Mouse (Mus musculus) small intestine, adult 2 months (tissue): ENCODE data around the gene Zdhhc4. TPM values are rescaled to one million over a fixed set of nuclear protein-coding genes. Genes with fewer than 3 reads are reported as not detected.

Experiments used
- H3K27ac ChIP-seq: fragments of 200-500 bp; 2 replicates; pipeline ENCODE4 v1.5.1; 2012; ENCODE audit warnings: low read depth, low read length, control low read depth, inconsistent platforms; ENCODE audit not compliant: insufficient read depth
- H3K27me3 ChIP-seq: fragments of 200-500 bp; 2 replicates; pipeline ENCODE4 v1.6.1; 2012; ENCODE audit warnings: mild to moderate bottlenecking, moderate library complexity, low read length, inconsistent platforms; ENCODE audit not compliant: control insufficient read depth, insufficient read depth
- H3K36me3 ChIP-seq: fragments of 200-500 bp; 2 replicates; pipeline ENCODE4 v1.6.1; 2012; ENCODE audit warnings: mild to moderate bottlenecking, low read length, control low read depth, inconsistent platforms; ENCODE audit not compliant: control insufficient read depth, insufficient read depth
- H3K4me1 ChIP-seq: fragments of 200-500 bp; 2 replicates; pipeline ENCODE4 v1.6.1; 2012; ENCODE audit warnings: low read length, inconsistent platforms, mixed read lengths; ENCODE audit not compliant: control insufficient read depth, insufficient read depth, insufficient read length
- H3K4me3 ChIP-seq: fragments of 200-500 bp; 2 replicates; pipeline ENCODE4 v1.5.1; 2012; ENCODE audit warnings: low read depth, mild to moderate bottlenecking, control low read depth, inconsistent platforms, low read length, moderate library complexity
- CTCF ChIP-seq: fragments of 200-500 bp; IDR thresholded peaks from 2 replicates; pipeline ENCODE4 v1.5.1; 2012; ENCODE audit warnings: low read depth, mild to moderate bottlenecking, control low read depth, inconsistent platforms, low read length, moderate library complexity, mixed read lengths; ENCODE audit not compliant: insufficient replicate concordance, insufficient read length; ENCODE audit errors: extremely low read depth
- POLR2A ChIP-seq: fragments of 200-500 bp; IDR thresholded peaks from 2 replicates; pipeline ENCODE4 v1.6.1; 2012; ENCODE audit warnings: low read depth, mild to moderate bottlenecking, control low read depth, inconsistent platforms, low read length, moderate library complexity
- WGBS: fragments of 180-500 bp; shearing (Covaris S2); methylation state at CpG from one replicate; pipeline ENCODE4 v1.1.7; 2018; 5-methylcytosine and 5-hydroxymethylcytosine counted together
- polyA plus RNA-seq: library from polyadenylated mRNA; depleted of rRNA; stranded (reverse); fragments of >200 nt; gene quantifications from 2 replicates; pipeline ENCODE4 v1.2.3, GENCODE M21; 2012

Zdhhc4 gene
- polyA plus RNA-seq, 1 experiment, result 44.6 TPM

DNA sequence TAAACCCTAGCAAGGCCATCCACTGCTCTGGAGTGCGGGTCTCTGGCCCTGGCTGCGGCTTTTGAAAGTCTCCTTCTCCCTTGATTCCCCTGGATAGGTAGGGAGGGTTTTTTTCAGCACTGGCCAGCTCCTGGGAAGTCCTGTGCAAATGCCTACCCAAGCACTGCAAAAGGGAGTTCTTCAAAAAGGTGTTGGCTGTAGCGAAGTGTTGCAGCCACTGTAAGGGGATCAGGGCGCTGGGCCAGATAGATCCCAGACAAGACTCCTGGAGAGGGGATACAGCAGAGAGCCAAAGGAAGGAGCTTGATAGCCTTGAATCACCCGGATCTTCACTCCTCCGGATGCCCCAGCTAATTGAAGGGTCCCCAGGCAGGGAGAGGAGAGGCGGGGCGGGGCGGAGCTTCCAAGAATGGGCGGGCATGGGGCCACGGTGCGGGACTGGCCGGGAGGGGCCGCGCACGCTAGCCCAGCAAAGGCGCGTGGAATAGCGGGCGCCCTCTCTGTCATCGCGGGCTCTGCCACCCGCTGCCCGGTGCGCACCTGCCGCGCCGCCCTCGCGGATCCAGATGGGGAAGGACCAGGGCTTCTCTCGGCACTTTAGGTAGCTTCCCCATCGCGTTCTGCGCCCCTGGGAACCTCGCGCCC, 40.7 kb upstream of the Zdhhc4 start:
- Histone ChIP-seq H3K4me1 (no peaks in the 10 kb centered on the region), H3K27ac (no peak overlapping the region), H3K36me3 (no peaks in the 10 kb centered on the region), H3K4me3 (no peak overlapping the region), H3K27me3 (peaks cover 40% of the 10 kb centered on the region)
- WGBS, result 1% methylated on average over 36 of the region's 36 CpGs
- TF ChIP-seq POLR2A, result no peak

- Histone ChIP-seq H3K27ac (no peak overlapping the region), H3K36me3 (no peaks in the 10 kb centered on the region), H3K4me3 (no peak overlapping the region), H3K4me1 (no peaks in the 10 kb centered on the region), H3K27me3 (peaks cover 46% of the 10 kb centered on the region)
- 71% methylated on average over 3 of the region's 3 CpGs for WGBS
- TF ChIP-seq POLR2A, result no peak
- no peak for TF ChIP-seq CTCF
These were observed 38.9 kb upstream of the Zdhhc4 start for GRCm38 (mm10) chr5:143367931-143368330.

DNA sequence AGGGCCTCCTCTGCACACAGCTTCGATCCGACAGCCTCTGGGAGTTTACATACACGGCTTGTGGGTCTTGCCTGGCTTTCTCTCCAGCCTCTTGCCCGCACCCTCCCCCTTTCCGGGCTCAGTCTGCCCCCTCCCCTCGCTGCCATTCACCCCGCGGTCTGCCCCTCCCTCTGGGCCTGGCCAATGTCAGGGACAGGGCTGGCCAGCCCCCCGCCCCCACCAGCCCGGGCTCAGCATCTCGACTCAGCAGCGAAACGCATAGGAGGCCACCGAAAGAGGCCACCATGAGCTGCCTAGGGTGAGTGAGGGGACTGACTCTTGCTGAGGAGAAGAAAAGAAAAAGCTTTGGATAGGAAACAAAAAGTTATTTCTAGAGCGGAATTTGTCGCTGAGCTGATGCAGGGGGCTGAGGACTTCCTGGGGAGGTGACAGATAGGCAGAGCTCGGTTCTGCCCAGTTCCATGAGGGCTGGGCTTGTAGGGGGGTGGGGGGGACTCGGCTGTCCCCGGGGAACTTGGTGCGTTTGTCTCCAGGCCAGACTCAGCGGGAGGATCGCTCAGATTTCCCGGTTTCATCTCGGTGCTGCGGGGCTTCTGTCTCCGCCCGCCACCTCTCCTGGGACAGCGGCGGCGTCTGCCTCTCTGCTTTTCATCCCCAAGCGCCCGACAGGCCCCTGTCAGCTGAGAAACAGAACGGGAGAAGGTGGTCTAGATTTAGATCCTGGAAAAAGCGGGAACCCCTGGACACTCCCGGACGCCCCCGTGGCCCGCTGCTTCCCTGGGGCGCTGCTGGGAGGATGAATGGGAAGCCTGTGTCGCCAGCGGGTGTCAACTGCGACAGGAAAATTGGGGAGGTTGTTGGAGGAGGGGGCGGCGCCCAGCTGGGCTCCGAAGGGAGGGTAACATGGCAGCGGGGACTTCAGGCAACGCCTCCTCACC, 34.9 kb upstream of the Zdhhc4 start:
- no peaks in the 10 kb centered on the region for H3K36me3 ChIP-seq
- 3% methylated on average over 47 of the region's 47 CpGs for WGBS
- TF ChIP-seq CTCF, result no peak
- TF ChIP-seq POLR2A, result no peak
- H3K4me3 ChIP-seq, result peak overlapping the region; percentile 19
- peaks cover 39% of the 10 kb centered on the region for H3K27me3 ChIP-seq
- no peaks in the 10 kb centered on the region for H3K4me1 ChIP-seq
- no peak overlapping the region for H3K27ac ChIP-seq

GRCm38 (mm10) chr5:143361428-143361827, 32.4 kb upstream of the Zdhhc4 start:
- no peak for TF ChIP-seq CTCF
- no peak for TF ChIP-seq POLR2A
- no peaks in the 10 kb centered on the region for H3K36me3 ChIP-seq
- H3K4me3 ChIP-seq, result no peak overlapping the region
- no peaks in the 10 kb centered on the region for H3K4me1 ChIP-seq
- H3K27me3 ChIP-seq, result peaks cover 46% of the 10 kb centered on the region
- 47% methylated on average over 7 of the region's 7 CpGs for WGBS
- no peak overlapping the region for H3K27ac ChIP-seq

- H3K4me3 ChIP-seq, result no peak overlapping the region
- no peaks in the 10 kb centered on the region for H3K4me1 ChIP-seq
- WGBS, result 71% methylated on average over 5 of the region's 5 CpGs
- peaks cover 37% of the 10 kb centered on the region for H3K27me3 ChIP-seq
- H3K36me3 ChIP-seq, result no peaks in the 10 kb centered on the region
- no peak overlapping the region for H3K27ac ChIP-seq
- TF ChIP-seq CTCF, result peak; percentile 39; the same call in 1 of the 2 replicates
- no peak for TF ChIP-seq POLR2A
These were observed 30.9 kb upstream of the Zdhhc4 start for GRCm38 (mm10) chr5:143360000-143360399.

- no peak for TF ChIP-seq POLR2A
- H3K27ac ChIP-seq, result no peak overlapping the region
- 30% methylated on average over 7 of the region's 7 CpGs for WGBS
- H3K27me3 ChIP-seq, result peaks cover 30% of the 10 kb centered on the region
- H3K36me3 ChIP-seq, result no peaks in the 10 kb centered on the region
- no peaks in the 10 kb centered on the region for H3K4me1 ChIP-seq
- no peak overlapping the region for H3K4me3 ChIP-seq
These were observed 30.2 kb upstream of the Zdhhc4 start for GRCm38 (mm10) chr5:143359263-143359662.

DNA sequence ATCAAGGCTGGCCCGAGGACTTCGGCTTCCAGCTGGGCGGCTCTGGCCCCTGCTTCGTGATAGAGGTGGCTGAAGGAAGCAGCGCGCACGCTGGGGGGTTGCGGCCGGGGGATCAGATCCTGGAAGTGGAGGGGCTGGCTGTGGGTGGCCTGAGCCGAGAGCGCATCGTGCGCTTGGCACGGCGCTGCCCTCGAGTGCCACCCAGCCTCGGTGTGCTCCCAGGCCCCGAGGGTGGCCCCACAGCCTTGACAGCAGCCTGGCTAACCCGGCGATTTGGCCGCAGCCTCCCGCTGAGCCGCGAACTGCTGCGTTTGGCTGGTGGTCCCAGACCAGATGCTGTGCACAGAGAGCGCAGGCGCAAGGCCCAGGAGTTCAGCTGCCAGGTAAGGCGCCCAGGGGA, 28.5 kb upstream of the Zdhhc4 start:
- Histone ChIP-seq H3K27me3 (peaks cover 19% of the 10 kb centered on the region), H3K4me1 (no peaks in the 10 kb centered on the region), H3K36me3 (no peaks in the 10 kb centered on the region), H3K27ac (no peak overlapping the region), H3K4me3 (no peak overlapping the region)
- TF ChIP-seq POLR2A (no peak), CTCF (no peak)
- 13% methylated on average over 28 of the region's 28 CpGs for WGBS
